8 mouse cellular contexts compared by ENCODE assay signal in the genomic region with DNA sequence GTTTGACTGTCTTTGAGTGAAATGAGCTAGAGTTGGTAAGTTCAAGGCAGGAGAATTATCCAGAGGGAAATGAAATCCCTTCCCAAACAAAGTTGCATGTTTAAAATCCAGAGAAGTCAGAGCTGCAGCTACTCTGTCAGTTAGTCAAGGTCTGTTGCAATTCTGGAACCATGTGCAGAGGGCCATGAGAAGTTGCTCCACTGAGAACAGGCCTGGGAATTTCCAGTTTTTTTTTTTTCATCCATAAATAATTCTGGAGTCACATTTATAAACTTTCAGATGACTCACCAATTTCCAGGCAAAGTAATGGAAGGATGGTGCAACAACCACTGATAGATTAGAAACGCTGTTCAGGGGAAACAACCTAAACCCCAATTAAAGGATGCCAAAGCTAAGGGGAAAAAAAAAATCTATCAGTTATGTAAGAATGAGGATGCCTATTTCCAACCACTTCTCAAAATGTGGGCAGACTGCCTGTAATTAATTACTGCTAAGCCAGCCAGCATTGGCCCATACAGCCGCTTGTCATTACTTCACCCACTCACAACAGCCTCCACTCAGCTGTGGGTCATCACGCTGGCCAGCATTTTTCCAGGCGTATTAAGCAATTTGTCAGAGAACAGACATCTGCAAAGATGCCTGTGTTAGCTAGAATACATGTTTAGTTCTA.
A peak's percentile ranks its signal among the peaks of the same experiment; 100 is the strongest.
DNase-seq lines count a peak whose midpoint lies in the region; ATAC-seq lines count a peak whose summit lies in the region.

No protein-coding gene starts in this region.

- peak; percentile 87 for ATAC-seq in frontal cortex, adult (ENCODE audit: low TSS enrichment)
- ATAC-seq in inflammation-experienced regulatory T-cells, adult 6 months = no peak

- intact Hi-C loops in left cerebral cortex, postnatal 14 days (cut with DNase I) = no loop called here

- DNase-seq in frontal cortex, postnatal 10 days (ENCODE audit: low spot score in 2 of 2) = no peak
- DNase-seq in 3T3-L1 (ENCODE audit: low read depth, low spot score) = peak; percentile 13
- peak; percentile 81 for DNase-seq in fibroblast of lung, adult 2 months (ENCODE audit: low read depth)
- peak; percentile 4 to 18 for DNase-seq in left cerebral cortex, postnatal 14 days (ENCODE audit: low spot score in 2 of 2)
- no peak for DNase-seq in thymus, postnatal 25 days
- DNase-seq in embryo, embryonic 11 days = no peak

Comparison
In these comparisons a context has a peak if more than half of its experiments do, and no peak if none do; other contexts are left out.
1. DNase-seq: peak in 3T3-L1 (single experiment), fibroblast of lung, adult 2 months (single experiment) and left cerebral cortex, postnatal 14 days (2 of 2); none in frontal cortex, postnatal 10 days (0 of 2), thymus, postnatal 25 days (single experiment) and embryo, embryonic 11 days (single experiment).